Mouse (Mus musculus) gastrocnemius, postnatal 4 days (tissue): ENCODE results near the gene Robo2. TPM values are rescaled to one million over a fixed set of nuclear protein-coding genes. Genes with fewer than 3 reads are reported as not detected.
A peak's percentile ranks its signal among the peaks of the same experiment; 100 is the strongest.
"Not testable (repeated sequence)": the region's sequence is repeated elsewhere in the genome, so short reads cannot be mapped to it uniquely, and the experiment has no call there.

Experiments used
- DNase-seq, 2 experiments: peaks; one replicate each; pipeline ENCODE4 v3.0.0; 2021 to 2022; ENCODE audit warnings: low spot score in 2 of 2, mixed read lengths in 2 of 2
- total RNA-seq, 2 experiments: library from RNA; stranded (reverse); gene quantifications; 2 replicates each; pipeline ENCODE4 v1.2.3; 2021

Robo2 gene
- total RNA-seq, 2 experiments from 2014 or later = 15.6 to 15.7 TPM

DNA sequence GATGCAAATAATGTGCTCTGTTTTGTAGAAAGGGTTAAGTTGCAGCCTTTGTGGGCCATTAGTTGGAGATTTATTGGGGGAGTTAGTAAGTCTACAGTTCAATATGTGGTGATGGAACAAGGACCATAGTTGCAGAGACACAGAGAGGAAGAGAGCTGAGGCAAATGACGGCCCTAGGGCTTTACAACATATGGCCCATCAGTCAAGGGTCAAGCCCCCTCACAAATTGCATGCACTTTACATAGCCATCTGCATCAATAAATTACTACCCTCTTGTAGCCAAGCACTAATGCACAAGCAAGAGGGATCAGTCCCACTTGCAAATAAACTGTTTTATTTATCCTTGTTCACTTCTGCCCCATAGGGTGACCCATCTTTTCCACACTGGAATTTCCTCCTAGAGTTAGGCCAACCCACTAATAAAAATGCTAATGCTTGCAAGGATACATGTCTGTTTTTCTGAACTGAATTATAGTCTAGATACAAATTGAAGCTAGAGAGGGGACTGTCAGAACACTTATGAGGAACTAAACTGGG lies 194.7 kb downstream of the Robo2 start:
- DNase-seq = no peak

DNA sequence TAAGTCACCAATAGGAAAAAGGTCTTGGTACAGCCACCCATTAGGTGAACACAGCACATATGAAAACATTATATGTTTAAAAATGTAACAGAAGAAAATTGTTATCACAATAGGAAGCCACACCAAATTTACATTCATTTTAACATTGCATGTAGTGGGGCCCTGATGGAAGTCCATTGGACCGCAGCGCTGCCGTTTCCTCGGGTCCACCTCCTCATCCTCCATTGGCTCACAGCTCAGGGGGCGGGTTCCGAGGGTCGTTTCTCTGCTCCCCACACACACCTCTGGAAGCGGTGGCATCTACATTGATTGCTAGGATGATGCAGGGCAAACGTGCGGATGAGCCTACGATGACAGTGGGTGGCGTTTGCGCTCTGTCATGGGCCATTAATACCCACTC lies 195.8 kb downstream of the Robo2 start:
- DNase-seq = no peak

DNA sequence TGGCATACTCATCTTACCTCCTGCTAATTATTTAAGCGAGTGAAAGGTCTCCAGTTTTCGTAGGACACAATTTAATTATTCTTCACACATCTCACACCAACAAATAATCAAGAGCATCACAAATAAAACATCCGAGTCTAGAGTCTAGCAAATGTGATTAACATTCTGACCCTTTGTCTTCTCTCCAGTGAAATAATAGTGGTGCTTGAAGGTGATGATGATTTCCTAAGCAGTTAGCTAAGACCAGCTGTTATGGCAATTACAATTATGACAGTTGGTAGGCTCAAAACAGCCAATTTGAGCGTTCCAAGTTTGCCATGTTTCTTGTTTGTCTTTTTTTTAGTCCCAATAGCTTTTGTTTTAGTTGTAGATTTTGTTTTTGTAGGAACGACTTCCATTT lies 210.9 kb downstream of the Robo2 start:
- DNase-seq = no peak

- DNase-seq = no peak
Observed at GRCm38 (mm10) chr16:74200024-74200703, 211.5 kb downstream of the Robo2 start.

DNA sequence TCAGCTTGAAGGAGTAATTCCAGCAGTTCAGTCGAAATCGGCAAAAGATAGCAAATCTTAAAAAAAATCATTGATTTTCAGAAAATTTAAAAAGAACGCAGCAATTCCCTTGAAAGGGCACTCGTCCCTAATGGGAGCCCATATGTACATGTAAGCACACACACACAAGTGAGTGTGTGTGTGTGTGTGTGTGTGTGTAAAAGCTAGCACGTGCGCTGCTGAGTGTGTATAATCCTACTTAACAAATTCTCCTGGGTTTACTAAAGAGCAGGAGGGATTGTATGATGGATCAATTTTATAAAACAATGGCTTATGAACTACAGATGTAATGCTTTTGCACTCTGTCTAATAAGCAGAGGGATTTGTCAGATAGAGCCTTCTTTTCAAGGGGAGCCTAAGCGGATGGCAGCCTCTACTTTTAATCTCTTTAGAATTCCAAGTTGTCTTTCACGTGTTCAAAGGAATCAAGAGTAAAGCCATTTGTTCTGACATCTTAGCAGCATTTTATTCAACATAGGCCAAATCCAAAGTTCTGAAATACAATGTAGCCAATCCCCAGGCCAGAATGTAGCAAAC lies 218.6 kb downstream of the Robo2 start:
- no peak for DNase-seq

- DNase-seq = no peak
Observed at GRCm38 (mm10) chr16:74191621-74192020, 220.0 kb downstream of the Robo2 start.

DNA sequence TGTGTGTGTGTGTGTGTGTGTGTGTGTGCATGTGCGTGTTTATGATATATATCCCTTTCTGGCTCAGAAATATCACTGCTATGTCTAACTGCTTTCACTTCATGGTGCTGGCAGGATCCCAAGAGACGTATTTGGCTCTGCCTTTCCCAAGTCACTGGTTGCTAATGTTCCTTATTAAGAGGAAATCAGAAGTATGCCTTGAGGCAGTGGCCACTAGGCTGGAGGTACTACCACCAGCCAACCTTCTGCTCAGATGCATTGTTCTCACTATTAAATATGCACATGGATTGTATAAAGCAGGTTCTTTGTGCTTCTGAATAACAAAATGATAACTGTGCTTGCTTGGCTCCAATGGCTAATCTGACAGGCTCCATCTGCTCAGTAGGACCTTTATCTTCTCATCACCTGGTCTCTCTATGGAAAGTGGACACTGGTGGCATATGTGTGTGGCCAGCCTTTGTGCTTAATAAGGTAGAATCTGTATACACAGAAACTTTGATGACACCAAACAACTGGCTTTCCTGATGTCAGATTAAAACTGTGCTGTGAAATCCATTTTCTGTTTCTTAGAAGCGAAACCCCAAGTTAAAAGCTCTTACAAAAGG lies 229.0 kb downstream of the Robo2 start:
- DNase-seq = no peak

- DNase-seq = no peak
Observed at GRCm38 (mm10) chr16:74172673-74173072, 239.0 kb downstream of the Robo2 start.

GRCm38 (mm10) chr16:74169642-74170041 lies 242.0 kb downstream of the Robo2 start:
- DNase-seq = no peak

DNA sequence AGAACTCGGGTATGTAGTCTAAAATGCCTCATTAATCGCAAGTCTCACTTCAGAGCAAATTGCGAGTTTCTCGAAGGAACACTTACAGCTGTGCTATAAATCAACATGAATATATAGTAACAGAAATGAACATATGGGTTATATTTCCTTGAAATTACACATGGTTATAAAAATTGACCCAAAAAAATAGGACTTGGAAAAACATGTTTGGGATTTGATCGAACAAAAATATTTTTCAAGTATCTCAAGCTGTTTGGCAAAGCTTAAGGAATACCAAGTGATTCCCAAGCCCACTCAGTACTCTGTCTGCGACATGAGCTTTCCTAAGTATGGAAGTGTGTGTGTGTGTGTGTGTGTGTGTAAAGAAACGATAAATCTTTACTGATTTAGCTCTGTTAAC lies 242.5 kb downstream of the Robo2 start:
- no peak for DNase-seq

DNA sequence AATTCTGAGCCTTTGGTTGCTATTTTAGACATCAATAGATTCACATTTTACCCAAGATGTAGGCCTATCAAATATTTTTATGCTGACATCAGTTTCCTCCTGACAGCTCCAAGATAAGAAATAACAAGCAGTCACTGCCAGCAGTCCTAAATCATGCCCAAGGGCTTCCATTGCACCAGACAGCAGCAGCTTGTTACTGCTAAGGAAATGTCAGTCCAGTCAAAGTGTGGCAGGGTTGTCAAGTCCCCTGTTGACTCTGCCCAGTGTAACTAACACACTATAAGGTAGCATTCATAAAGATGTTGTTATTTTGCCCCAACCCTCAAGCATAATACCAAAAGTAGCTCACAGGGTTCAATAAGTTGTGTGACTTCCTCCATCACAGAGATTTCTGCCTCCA lies 243.8 kb downstream of the Robo2 start:
- DNase-seq = no peak

DNA sequence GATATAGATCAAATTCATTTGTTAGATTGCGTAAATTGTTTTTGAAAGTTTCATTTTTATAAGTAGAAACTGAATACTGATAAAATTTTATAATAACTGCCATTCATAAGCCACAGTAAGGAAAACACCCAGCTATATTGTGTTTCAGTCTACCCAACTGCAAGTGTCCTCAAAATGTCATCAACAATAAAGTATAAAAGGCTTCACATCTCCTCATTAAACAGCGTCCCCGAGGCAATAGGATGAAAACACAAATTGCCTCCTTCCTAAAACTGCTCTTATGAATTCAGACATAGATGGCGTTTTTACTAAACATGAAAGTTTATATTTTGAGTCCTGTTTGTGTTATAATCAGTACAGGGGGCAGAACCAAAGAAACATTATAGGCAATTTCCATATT lies 249.6 kb downstream of the Robo2 start:
- no peak for DNase-seq

DNA sequence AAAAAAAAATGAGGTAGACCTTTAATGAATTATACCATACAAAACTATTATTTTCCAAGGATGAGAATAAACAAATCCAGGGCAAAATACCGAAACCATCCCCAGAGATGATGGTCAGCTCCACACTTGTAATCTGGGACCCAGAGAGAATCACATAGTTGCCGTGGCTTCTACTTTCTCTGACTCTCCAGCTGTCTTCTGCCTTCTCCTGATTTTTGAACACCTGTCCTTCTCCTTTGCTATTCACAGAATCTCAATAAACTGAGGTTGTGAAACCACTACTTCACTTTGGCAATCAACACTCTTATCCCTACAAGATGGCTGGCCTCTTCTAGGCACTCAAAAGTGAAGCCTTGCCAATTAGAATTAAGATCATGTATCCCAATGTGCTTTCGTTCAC lies 252.4 kb downstream of the Robo2 start:
- no peak for DNase-seq

DNA sequence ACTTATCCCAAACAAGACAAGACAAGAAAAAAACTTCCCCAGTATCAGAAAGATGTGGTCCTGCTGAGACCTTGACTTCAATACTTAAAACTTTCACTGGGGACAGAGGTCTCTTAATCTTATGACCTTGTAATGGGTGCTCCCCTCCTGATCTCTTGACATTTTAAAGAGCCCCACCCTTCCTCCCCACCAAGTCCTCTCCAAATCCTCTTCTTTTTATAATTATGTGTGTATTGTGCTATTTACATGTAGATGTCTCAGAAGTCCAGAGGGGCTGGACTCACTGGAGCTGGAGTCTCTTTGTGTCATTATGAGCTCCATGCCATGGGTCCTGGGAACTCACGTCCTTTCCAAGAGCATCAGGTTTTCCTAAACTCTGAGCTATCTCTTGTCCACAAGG lies 275.4 kb downstream of the Robo2 start:
- no peak for DNase-seq

DNA sequence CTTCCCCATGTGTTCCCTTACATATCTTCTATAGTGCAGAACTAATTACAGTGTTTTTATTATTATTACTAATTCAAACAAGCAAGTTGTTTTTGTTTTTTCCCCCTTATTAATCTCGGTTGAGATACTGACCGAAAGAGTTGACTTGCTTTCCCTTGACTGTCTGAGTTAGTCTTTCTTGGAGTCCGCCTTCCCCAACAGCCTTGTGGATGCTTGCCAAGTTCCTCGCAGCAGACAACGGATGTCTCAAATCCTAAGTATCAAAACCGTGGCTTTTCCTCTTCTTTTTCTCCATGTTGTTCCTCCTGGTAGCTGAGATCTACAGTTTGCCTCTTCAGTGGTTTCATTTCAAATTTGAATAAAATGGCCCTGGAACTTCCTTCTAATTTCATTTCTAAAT lies 278.8 kb downstream of the Robo2 start:
- DNase-seq = peak in 1 of 2 experiments; percentile 38

DNA sequence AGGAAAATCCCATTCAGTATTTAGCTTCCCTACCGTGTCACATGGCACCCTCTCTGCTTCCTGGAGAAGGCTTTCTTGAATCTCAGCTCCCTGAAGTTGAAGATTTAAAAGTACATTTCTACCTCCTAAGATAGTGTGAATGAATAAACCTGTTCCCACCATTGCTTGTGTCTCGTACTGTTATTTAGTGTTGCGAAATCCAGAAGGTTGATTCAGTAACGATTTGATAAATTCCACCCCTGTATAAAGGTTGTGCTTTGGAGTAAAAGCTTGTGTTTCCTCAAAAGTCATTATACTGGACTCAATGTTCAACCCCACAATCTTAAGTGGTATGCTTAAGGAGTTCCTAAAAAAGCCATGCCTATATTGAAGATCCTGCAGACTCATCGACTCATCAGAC lies 280.3 kb downstream of the Robo2 start:
- DNase-seq = no peak

GRCm38 (mm10) chr16:74128443-74128983 lies 283.1 kb downstream of the Robo2 start:
- DNase-seq = no peak

DNA sequence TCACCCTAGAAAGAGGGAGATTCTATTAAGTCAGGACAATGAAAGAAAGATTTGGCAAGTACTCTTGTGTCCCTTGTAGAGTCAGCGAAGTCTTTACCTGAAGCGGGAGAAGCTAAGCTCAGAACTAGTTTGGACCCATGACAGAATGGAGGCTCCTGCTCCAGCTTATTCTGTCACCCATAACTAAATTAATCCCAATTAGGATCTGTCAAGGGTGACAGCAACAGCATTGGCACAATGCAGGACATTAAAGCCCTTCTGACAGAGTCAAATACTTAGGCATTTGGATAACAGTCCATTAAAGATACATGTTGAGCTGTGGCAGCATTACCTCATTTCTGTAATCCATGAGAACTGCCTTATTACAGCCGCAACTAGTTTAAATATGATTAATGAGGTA lies 298.5 kb downstream of the Robo2 start:
- no peak for DNase-seq

GRCm38 (mm10) chr16:74111101-74111500 lies 300.5 kb downstream of the Robo2 start:
- DNase-seq = no peak

GRCm38 (mm10) chr16:74104449-74104848 lies 307.2 kb downstream of the Robo2 start:
- not testable (repeated sequence) for DNase-seq

GRCm38 (mm10) chr16:74092997-74093801 lies 318.4 kb downstream of the Robo2 start:
- no peak for DNase-seq
